Mouse (Mus musculus) G1E (cell line): ENCODE results near the gene Olfr477. TPM values are rescaled to one million over a fixed set of nuclear protein-coding genes. Genes with fewer than 3 reads are reported as not detected.
"Not testable (repeated sequence)": the region's sequence is repeated elsewhere in the genome, so short reads cannot be mapped to it uniquely, and the experiment has no call there.

Source experiments
- ATAC-seq: 2 replicates; pipeline ENCODE4 v1.8.0; 2016; ENCODE audit warnings: mild to moderate bottlenecking; ENCODE audit not compliant: insufficient number of reproducible peaks, poor library complexity, low FRiP score, severe bottlenecking; ENCODE audit errors: extremely low read depth
- DNase-seq: peaks from one replicate; pipeline ENCODE4 v3.0.0; 2012; ENCODE audit warnings: low spot score
- H3K27me3 ChIP-seq: 2 replicates; pipeline ENCODE4 v1.6.1; 2012; ENCODE audit warnings: mild to moderate bottlenecking, low read length, inconsistent platforms; ENCODE audit not compliant: insufficient read depth
- H3K36me3 ChIP-seq: replicated peaks from 2 replicates; pipeline ENCODE3; 2012; ENCODE audit warnings: mild to moderate bottlenecking, inconsistent platforms
- H3K4me1 ChIP-seq: 2 replicates; pipeline ENCODE4 v1.6.1; 2012; ENCODE audit warnings: low read depth, low read length, inconsistent platforms, mixed read lengths; ENCODE audit not compliant: insufficient read depth
- H3K4me3 ChIP-seq: 2 replicates; pipeline ENCODE4 v1.5.1; 2012; ENCODE audit warnings: low read depth, mild to moderate bottlenecking, inconsistent platforms, low read length, moderate library complexity, mixed read lengths
- H3K9me3 ChIP-seq: replicated peaks from 2 replicates; pipeline ENCODE4 v1.6.1; 2012; ENCODE audit warnings: inconsistent platforms
- CTCF ChIP-seq: IDR thresholded peaks from 2 replicates; pipeline ENCODE4 v1.5.1; 2012; ENCODE audit warnings: low read depth, low read length, inconsistent platforms, mixed read lengths
- GATA1 ChIP-seq: IDR thresholded peaks from 2 replicates; pipeline ENCODE4 v1.6.1; 2012; ENCODE audit warnings: borderline replicate concordance, low read length, inconsistent platforms, mixed read lengths
- GATA2 ChIP-seq: IDR thresholded peaks from 2 replicates; pipeline ENCODE4 v1.6.1; 2012; ENCODE audit warnings: low read depth, low read length, inconsistent platforms, borderline replicate concordance
- POLR2AphosphoS5 ChIP-seq: IDR thresholded peaks from 2 replicates; pipeline ENCODE4 v1.6.1; 2012; ENCODE audit warnings: low read depth, low read length, inconsistent platforms; ENCODE audit not compliant: insufficient replicate concordance
- TAL1 ChIP-seq: conservative IDR thresholded peaks from 2 replicates; pipeline ENCODE4 v1.6.1; 2012; ENCODE audit warnings: low read depth, low read length, inconsistent platforms, mixed read lengths
- polyA plus RNA-seq: library from polyadenylated mRNA; stranded (reverse); fragments of >175 nt; gene quantifications from 2 replicates; pipeline ENCODE4 v1.2.3, GENCODE M21; 2012
- total RNA-seq, 2 experiments: library from RNA; stranded (forward) in 1 of 2; stranded (reverse) in 1 of 2; fragments of 200-1000 nt in 1 of 2; fragments of >200 nt in 1 of 2; fragmentation: Nextera tagmentation in 1 of 2; gene quantifications; 2 replicates each; pipeline ENCODE4 v1.2.3; 2014 to 2017

Gene Olfr477
- total RNA-seq (2014; fragmentation: Nextera tagmentation) (0.45 TPM in 1 of 2 replicates, not detected in the other), total RNA-seq (2017) (0.11 TPM in 1 of 2 replicates, not detected in the other), polyA plus RNA-seq (not detected in 2 replicates)

DNA sequence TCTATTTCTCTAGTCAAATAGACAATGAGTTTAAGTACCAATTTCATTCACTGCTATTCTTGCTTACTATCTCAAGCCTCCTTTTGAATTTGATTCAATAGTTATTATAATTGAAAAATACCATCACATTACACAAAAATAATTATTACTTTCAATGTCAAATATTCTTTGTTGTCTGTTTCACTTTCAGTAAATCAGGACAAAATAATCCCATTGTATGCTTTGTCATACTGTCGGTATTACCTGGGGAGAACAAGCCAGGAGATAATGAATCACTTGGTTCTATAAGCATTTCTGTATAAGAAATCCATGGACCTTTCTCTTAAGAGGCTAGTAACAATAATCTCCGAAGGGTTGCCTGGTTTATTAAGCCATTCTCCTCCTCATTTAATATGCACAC lies at the start of gene Olfr477:
TSS of gene Olfr477 (plus strand) at position 301 of the 400 bp plus-strand sequence.
- TF ChIP-seq POLR2AphosphoS5, result no peak
- H3K27me3 ChIP-seq, result no peaks in the 10 kb centered on the region
- ATAC-seq (no peak), DNase-seq (no peak)
- peaks cover 7% of the 10 kb centered on the region for H3K9me3 ChIP-seq
- no peak within 1 kb of the TSS for H3K4me3 ChIP-seq
- H3K4me1 ChIP-seq, result no peaks in the 10 kb centered on the region
- no peaks in the 10 kb centered on the region for H3K36me3 ChIP-seq

DNA sequence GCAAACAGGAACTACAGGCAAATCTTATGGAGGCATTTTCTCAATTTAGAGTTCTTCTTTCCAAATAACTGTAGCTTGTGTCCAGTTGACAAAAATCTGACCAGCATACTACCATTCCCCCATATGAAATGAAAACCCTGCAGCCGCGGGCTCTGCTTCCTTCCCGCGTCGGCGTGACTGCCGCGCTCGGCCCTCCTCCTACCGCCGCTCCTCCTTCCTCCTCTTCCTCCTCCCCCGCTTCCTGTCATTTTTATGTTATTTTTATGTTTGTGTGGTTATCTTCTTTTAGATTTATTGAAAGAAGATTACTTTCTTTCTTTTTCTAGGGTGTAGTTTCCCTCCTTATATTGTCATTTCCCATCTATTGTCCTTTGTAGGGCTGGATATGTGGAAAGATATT lies 34.0 kb upstream of the Olfr477 start:
- H3K9me3 ChIP-seq, result peaks cover 10% of the 10 kb centered on the region
- H3K36me3 ChIP-seq, H3K4me1 ChIP-seq, H3K27me3 ChIP-seq, H3K4me3 ChIP-seq, ATAC-seq, DNase-seq: not testable (repeated sequence)

DNA sequence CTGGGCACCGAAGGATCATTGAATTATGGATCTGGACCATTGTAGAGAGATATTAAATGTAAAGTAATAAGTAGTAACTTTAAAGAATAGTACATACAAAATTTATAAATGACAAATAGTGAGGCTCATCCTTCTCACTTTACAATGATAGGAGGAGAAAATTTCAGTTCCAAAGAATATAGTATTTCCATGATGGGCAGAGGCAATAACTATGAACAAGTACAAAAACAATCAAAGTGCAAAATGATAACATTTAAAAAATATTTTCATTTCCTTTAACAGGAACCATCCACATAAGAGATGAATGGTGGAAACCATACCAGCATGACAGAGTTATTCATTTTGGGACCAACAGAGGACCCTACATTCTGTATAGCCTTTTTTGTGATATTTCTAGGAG lies 32.1 kb upstream of the Olfr477 start, which contains the start of gene Olfr474:
TSS of gene Olfr474 (plus strand) at position 301 of the 400 bp plus-strand sequence.
- no peak within 1 kb of the TSS for H3K4me3 ChIP-seq
- TF ChIP-seq CTCF, result no peak
- H3K27me3 ChIP-seq, result no peaks in the 10 kb centered on the region
- no peak for DNase-seq
- H3K36me3 ChIP-seq, result no peaks in the 10 kb centered on the region
- no peaks in the 10 kb centered on the region for H3K4me1 ChIP-seq
- no peak for ATAC-seq
- H3K9me3 ChIP-seq, result peaks cover 10% of the 10 kb centered on the region

DNA sequence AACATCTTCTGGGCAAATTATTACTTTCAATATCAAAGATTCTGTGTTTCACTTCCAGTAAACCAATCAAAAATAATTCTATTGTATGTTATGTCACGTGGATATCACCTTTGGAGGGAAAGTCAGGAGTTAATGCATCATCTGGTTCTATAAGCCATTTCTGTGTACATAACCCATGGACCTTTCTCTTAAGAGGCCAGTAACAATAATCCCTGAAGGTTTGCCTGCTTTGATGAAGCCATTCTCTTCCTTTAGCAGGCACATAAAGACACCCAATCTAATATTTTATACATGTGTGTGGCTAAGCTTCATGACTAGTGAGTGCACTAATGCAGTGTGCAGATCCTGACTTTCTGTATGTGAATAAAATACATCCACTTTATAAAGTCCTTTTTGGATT lies 22.0 kb upstream of the Olfr477 start, which contains the start of gene Olfr476:
TSS of gene Olfr476 (plus strand) at position 301 of the 400 bp plus-strand sequence.
- H3K4me3 ChIP-seq, result no peak within 1 kb of the TSS
- no peak for DNase-seq
- H3K27me3 ChIP-seq, result no peaks in the 10 kb centered on the region
- H3K9me3 ChIP-seq, result no peaks in the 10 kb centered on the region
- no peak for TF ChIP-seq TAL1
- TF ChIP-seq CTCF, result no peak
- no peak for TF ChIP-seq GATA1
- no peak for TF ChIP-seq POLR2AphosphoS5
- no peak for TF ChIP-seq GATA2
- no peaks in the 10 kb centered on the region for H3K4me1 ChIP-seq
- H3K36me3 ChIP-seq, result no peaks in the 10 kb centered on the region
- ATAC-seq, result no peak

DNA sequence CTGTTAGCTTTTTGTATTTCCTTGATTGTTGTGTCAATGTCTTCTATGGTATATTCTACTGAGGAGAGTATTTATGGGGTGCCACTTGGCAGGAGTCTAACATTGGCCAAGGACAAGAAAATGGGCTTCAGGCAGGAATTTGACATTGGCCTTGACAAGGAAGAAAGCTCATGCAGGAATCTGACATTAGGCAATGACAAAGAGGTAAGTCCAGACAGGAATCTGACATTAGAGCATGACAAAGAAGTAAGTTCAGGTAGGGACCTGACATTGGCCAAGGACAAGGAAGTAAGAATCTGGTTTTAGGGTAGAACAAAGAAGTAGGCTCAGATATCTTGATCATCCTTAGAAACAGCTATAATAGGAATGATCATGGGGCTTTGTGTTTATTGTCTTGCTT lies 27.8 kb downstream of the Olfr477 start:
- not testable (repeated sequence) for H3K4me1 ChIP-seq, H3K9me3 ChIP-seq, DNase-seq, H3K27me3 ChIP-seq, ATAC-seq, H3K4me3 ChIP-seq, H3K36me3 ChIP-seq

DNA sequence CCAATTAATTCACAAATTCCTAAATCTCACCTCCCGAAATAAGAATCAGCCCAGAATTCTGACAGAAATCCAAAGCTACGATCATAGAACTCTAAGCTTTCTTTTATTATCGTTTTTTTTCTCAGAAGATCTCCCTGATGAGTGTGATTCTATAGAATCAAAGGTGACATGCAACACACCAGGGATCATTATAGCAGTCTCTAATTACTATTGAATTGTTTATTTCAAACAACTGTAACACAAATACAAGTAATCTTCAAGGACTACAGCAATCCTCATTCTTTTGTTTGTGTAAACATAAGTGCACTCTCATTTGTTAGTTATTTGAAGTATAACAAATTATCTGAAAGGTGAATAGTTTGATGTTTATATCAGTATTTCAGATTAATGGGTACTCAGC lies 47.4 kb downstream of the Olfr477 start, which contains the start of gene Olfr478:
TSS of gene Olfr478 (minus strand) at position 101 of the 400 bp plus-strand sequence.
- ATAC-seq (no peak), DNase-seq (no peak)
- Histone ChIP-seq H3K27me3 (no peaks in the 10 kb centered on the region), H3K9me3 (peaks cover 16% of the 10 kb centered on the region), H3K4me3 (no peak within 1 kb of the TSS), H3K36me3 (no peaks in the 10 kb centered on the region), H3K4me1 (no peaks in the 10 kb centered on the region)
- TF ChIP-seq GATA1 (no peak), TAL1 (no peak), POLR2AphosphoS5 (no peak), CTCF (no peak), GATA2 (no peak)

Other genes starting within 250 kb of the Olfr477 start
- not detected in 2 replicates for gene Cyb5r2, start 228.7 kb upstream of the Olfr477 start, total RNA-seq (2014; fragmentation: Nextera tagmentation)
- gene Cyb5r2, start 228.7 kb upstream of the Olfr477 start, total RNA-seq (2017), result not detected in 2 replicates
- not detected in 2 replicates for gene Cyb5r2, start 228.7 kb upstream of the Olfr477 start, polyA plus RNA-seq
- not detected in 2 replicates for gene Ovch2, start 185.5 kb upstream of the Olfr477 start, total RNA-seq (2014; fragmentation: Nextera tagmentation)
- gene Ovch2, start 185.5 kb upstream of the Olfr477 start, total RNA-seq (2017), result not detected in 2 replicates
- not detected in 2 replicates for gene Ovch2, start 185.5 kb upstream of the Olfr477 start, polyA plus RNA-seq
- gene Olfr467, start 174.4 kb upstream of the Olfr477 start, total RNA-seq (2014; fragmentation: Nextera tagmentation), result not detected in 2 replicates
- gene Olfr467, start 174.4 kb upstream of the Olfr477 start, total RNA-seq (2017), result 0.12 TPM in 1 of 2 replicates, not detected in the other
- not detected in 2 replicates for gene Olfr467, start 174.4 kb upstream of the Olfr477 start, polyA plus RNA-seq
- not detected in 2 replicates for gene Olfr469, start 161.2 kb upstream of the Olfr477 start, total RNA-seq (2014; fragmentation: Nextera tagmentation)
- gene Olfr469, start 161.2 kb upstream of the Olfr477 start, total RNA-seq (2017), result 0.12 and 0.27 TPM in 2 replicates
- not detected in 2 replicates for gene Olfr469, start 161.2 kb upstream of the Olfr477 start, polyA plus RNA-seq
- not detected in 2 replicates for gene Olfr470, start 139.2 kb upstream of the Olfr477 start, total RNA-seq (2014; fragmentation: Nextera tagmentation)
- 0.27 TPM in 1 of 2 replicates, not detected in the other for gene Olfr470, start 139.2 kb upstream of the Olfr477 start, total RNA-seq (2017)
- gene Olfr470, start 139.2 kb upstream of the Olfr477 start, polyA plus RNA-seq, result not detected in 2 replicates
- gene Olfr472, start 88.8 kb upstream of the Olfr477 start, total RNA-seq (2014; fragmentation: Nextera tagmentation), result 0.19 TPM in 1 of 2 replicates, not detected in the other
- 0.16 and 0.17 TPM in 2 replicates for gene Olfr472, start 88.8 kb upstream of the Olfr477 start, total RNA-seq (2017)
- gene Olfr472, start 88.8 kb upstream of the Olfr477 start, polyA plus RNA-seq, result not detected in 2 replicates
- not detected in 2 replicates for gene Olfr473, start 56.2 kb upstream of the Olfr477 start, total RNA-seq (2014; fragmentation: Nextera tagmentation)
- gene Olfr473, start 56.2 kb upstream of the Olfr477 start, total RNA-seq (2017), result 0.27 TPM in 1 of 2 replicates, not detected in the other
- gene Olfr473, start 56.2 kb upstream of the Olfr477 start, polyA plus RNA-seq, result not detected in 2 replicates
- gene Olfr474, start 32.0 kb upstream of the Olfr477 start, total RNA-seq (2014; fragmentation: Nextera tagmentation), result not detected in 2 replicates
- 0.27 TPM in 1 of 2 replicates, not detected in the other for gene Olfr474, start 32.0 kb upstream of the Olfr477 start, total RNA-seq (2017)
- not detected in 2 replicates for gene Olfr474, start 32.0 kb upstream of the Olfr477 start, polyA plus RNA-seq
- gene Olfr476, start 21.9 kb upstream of the Olfr477 start, total RNA-seq (2014; fragmentation: Nextera tagmentation), result not detected in 2 replicates
- 0.05 TPM in 1 of 2 replicates, not detected in the other for gene Olfr476, start 21.9 kb upstream of the Olfr477 start, total RNA-seq (2017)
- not detected in 2 replicates for gene Olfr476, start 21.9 kb upstream of the Olfr477 start, polyA plus RNA-seq
- not detected in 2 replicates for gene Olfr478, start 47.3 kb downstream of the Olfr477 start, total RNA-seq (2014; fragmentation: Nextera tagmentation)
- 0.12 TPM in 1 of 2 replicates, not detected in the other for gene Olfr478, start 47.3 kb downstream of the Olfr477 start, total RNA-seq (2017)
- gene Olfr478, start 47.3 kb downstream of the Olfr477 start, polyA plus RNA-seq, result not detected in 2 replicates
- gene Olfr479, start 64.0 kb downstream of the Olfr477 start, total RNA-seq (2014; fragmentation: Nextera tagmentation), result not detected in 2 replicates
- 0.17 and 0.55 TPM in 2 replicates for gene Olfr479, start 64.0 kb downstream of the Olfr477 start, total RNA-seq (2017)
- gene Olfr479, start 64.0 kb downstream of the Olfr477 start, polyA plus RNA-seq, result not detected in 2 replicates
- gene Olfr480, start 80.7 kb downstream of the Olfr477 start, total RNA-seq (2014; fragmentation: Nextera tagmentation), result not detected in 2 replicates
- not detected in 2 replicates for gene Olfr480, start 80.7 kb downstream of the Olfr477 start, total RNA-seq (2017)
- not detected in 2 replicates for gene Olfr480, start 80.7 kb downstream of the Olfr477 start, polyA plus RNA-seq
- not detected in 2 replicates for gene Olfr481, start 93.2 kb downstream of the Olfr477 start, total RNA-seq (2014; fragmentation: Nextera tagmentation)
- gene Olfr481, start 93.2 kb downstream of the Olfr477 start, total RNA-seq (2017), result 0.23 and 0.76 TPM in 2 replicates
- gene Olfr481, start 93.2 kb downstream of the Olfr477 start, polyA plus RNA-seq, result not detected in 2 replicates
- gene Olfr482, start 110.9 kb downstream of the Olfr477 start, total RNA-seq (2014; fragmentation: Nextera tagmentation), result not detected in 2 replicates
- 0.17 and 0.22 TPM in 2 replicates for gene Olfr482, start 110.9 kb downstream of the Olfr477 start, total RNA-seq (2017)
- not detected in 2 replicates for gene Olfr482, start 110.9 kb downstream of the Olfr477 start, polyA plus RNA-seq
- not detected in 2 replicates for gene Olfr483, start 114.2 kb downstream of the Olfr477 start, total RNA-seq (2014; fragmentation: Nextera tagmentation)
- gene Olfr483, start 114.2 kb downstream of the Olfr477 start, total RNA-seq (2017), result not detected in 2 replicates
- gene Olfr483, start 114.2 kb downstream of the Olfr477 start, polyA plus RNA-seq, result not detected in 2 replicates
- not detected in 2 replicates for gene Olfr484, start 140.8 kb downstream of the Olfr477 start, total RNA-seq (2014; fragmentation: Nextera tagmentation)
- 0.11 and 0.17 TPM in 2 replicates for gene Olfr484, start 140.8 kb downstream of the Olfr477 start, total RNA-seq (2017)
- not detected in 2 replicates for gene Olfr484, start 140.8 kb downstream of the Olfr477 start, polyA plus RNA-seq
- gene Olfr485, start 173.2 kb downstream of the Olfr477 start, total RNA-seq (2014; fragmentation: Nextera tagmentation), result not detected in 2 replicates
- gene Olfr485, start 173.2 kb downstream of the Olfr477 start, total RNA-seq (2017), result not detected in 2 replicates
- gene Olfr485, start 173.2 kb downstream of the Olfr477 start, polyA plus RNA-seq, result not detected in 2 replicates
- not detected in 2 replicates for gene Olfr486, start 186.0 kb downstream of the Olfr477 start, total RNA-seq (2014; fragmentation: Nextera tagmentation)
- gene Olfr486, start 186.0 kb downstream of the Olfr477 start, total RNA-seq (2017), result not detected in 2 replicates
- not detected in 2 replicates for gene Olfr486, start 186.0 kb downstream of the Olfr477 start, polyA plus RNA-seq
- not detected in 2 replicates for gene Olfr487, start 227.9 kb downstream of the Olfr477 start, total RNA-seq (2014; fragmentation: Nextera tagmentation)
- 0.06 and 0.11 TPM in 2 replicates for gene Olfr487, start 227.9 kb downstream of the Olfr477 start, total RNA-seq (2017)
- gene Olfr487, start 227.9 kb downstream of the Olfr477 start, polyA plus RNA-seq, result not detected in 2 replicates